Mouse (Mus musculus) adrenal gland, adult 2 months (tissue): Measurements from ENCODE around the gene Mmp25. TPM values are rescaled to one million over a fixed set of nuclear protein-coding genes. Genes with fewer than 3 reads are reported as not detected.
A peak's percentile ranks its signal among the peaks of the same experiment; 100 is the strongest.

Experiments used
- DNase-seq: peaks from one replicate; pipeline ENCODE4 v3.0.0; 2021
- long read RNA-seq: library from polyadenylated mRNA; stranded (forward); transcript quantifications from one replicate; pipeline ENCODE4 v2.0.0, GENCODE M21; 2021
- polyA plus RNA-seq: library from polyadenylated mRNA; depleted of rRNA; stranded (reverse); fragments of >200 nt; gene quantifications from 2 replicates; pipeline ENCODE4 v1.2.3, GENCODE M21; 2012; rRNA removed
- total RNA-seq, 2 experiments: library from RNA; stranded (reverse); gene quantifications; 2 replicates each; pipeline ENCODE4 v1.2.3; 2021

Mmp25 gene
- under 1 TPM in 1 of 2 experiments, not detected in 1; 0.10 TPM for total RNA-seq
- polyA plus RNA-seq = 0.13 and 0.42 TPM in 2 replicates
- long read RNA-seq = 0 reads

- peak; percentile 14 for DNase-seq
Observed at GRCm38 (mm10) chr17:23644613-23645495, at the start of gene Mmp25. Mmp25 (minus strand) TSS chr17:23645277.

GRCm38 (mm10) chr17:23694491-23694890 is 49.4 kb upstream of the Mmp25 start:
- DNase-seq = no peak

DNA sequence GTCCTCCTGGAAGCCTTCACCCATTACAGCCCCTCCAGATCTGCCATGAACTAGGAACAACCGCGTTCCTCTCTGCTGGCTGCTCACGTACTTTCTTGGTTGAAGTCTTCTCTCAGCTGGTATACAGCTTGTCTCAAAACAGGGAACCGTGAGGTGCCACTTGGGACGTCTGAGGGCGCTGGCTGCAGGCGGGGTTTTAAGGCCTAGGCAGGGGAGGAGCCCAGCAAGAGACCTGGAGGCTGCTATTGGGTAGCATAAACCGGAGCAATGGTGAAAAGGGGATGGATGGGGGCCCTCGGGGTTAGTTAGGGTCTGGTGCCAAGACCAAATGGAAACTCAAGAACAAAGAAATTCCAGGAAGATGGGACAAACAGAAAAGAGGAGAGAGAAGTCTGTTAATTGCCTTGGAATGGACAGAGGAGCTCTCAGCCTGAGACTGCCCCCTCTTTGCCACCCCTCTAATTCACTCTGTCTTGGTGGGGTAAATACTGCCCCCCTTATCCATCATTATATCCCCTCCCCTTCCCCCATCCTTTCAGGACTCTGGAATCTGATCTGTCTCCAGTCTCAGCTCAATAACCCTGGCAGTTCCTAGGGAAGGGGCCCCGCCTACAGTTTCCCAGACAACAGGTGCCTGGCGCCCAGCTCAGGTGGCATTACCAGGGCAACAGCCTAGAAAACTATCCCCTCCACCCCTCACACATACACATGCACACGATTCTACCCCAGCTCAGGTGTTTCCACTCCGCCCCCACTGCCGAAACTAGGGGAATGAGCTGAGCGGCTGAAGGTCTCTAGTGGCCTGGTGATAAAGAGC is 39.0 kb upstream of the Mmp25 start, which contains the start of gene Cldn9:
Gene Cldn9, minus strand, starts transcription at position 171 of the 817 bp plus-strand sequence.
- no peak for DNase-seq

DNA sequence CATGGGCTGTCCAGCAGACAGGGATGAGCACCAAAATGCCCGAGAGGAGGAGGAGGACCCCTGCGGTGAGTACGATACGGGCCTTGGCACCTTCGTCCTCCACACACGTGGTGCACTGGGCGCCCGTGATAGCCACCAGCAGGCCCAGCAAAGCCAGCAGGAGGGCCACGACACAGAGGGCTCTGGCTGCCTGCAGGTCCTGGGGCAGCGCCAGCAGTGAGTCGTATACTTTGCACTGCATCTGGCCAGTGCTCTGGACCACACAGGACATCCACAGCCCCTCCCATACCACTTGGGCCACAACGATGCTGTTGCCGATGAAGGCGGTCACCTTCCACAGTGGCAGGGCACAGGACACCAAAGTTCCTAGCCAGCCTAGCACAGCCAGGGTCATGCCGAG is 38.1 kb upstream of the Mmp25 start:
- no peak for DNase-seq

- DNase-seq = no peak
Observed at GRCm38 (mm10) chr17:23682530-23682929, 37.5 kb upstream of the Mmp25 start.

DNA sequence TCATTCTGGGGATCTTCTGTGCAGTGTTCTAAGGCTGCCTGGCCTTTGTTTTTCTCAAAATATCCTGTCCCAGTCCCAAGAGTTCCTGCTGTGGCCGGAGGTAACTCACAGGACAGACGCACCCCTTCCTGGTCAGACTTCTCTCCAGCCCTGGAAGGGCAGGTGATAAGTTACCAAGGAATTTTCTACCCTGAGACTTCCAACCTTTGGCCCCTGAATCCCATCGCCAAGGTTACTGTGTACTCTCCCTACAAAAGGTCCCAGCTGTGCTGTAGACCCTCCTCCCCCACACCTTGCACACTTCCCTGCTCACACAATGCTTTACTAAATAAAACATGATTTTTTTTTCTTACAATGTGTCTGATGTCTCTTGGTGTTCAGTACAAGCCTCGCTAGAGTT is 37.0 kb upstream of the Mmp25 start:
- DNase-seq = no peak

DNA sequence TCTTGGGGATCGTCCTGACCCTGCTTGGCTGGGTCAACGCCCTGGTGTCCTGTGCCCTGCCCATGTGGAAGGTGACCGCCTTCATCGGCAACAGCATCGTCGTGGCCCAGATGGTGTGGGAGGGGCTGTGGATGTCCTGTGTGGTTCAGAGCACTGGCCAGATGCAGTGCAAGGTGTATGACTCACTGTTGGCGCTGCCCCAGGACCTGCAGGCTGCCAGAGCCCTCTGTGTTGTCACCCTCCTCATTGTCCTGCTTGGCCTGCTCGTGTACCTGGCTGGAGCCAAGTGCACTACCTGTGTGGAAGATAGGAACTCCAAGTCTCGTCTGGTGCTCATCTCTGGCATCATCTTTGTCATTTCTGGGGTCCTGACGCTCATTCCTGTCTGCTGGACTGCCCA is 36.0 kb upstream of the Mmp25 start:
- DNase-seq = peak; percentile 67

DNA sequence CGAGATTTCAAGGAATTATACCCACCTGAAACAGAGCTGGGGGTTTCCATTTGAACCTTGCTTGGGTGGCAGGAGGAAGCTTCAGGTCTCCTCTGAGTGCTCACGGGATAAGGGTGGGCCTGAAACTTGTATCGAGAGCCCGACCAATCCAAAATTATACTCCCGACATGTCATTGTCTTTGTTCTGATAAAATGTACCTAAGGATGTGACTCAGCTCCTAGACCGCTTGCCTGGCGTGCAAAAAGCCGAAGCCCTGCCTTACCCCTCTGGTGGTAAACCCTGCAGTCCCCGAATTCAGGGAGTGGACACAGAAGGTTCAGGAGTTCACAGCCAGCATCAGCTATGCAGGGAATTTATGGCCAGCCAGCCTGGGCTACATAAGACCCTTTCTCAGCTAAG is 35.3 kb upstream of the Mmp25 start:
- DNase-seq = no peak

GRCm38 (mm10) chr17:23679127-23679835 is 34.2 kb upstream of the Mmp25 start, which contains the start of gene Cldn6:
Cldn6 (plus strand) TSS chr17:23679249.
- DNase-seq = no peak

DNA sequence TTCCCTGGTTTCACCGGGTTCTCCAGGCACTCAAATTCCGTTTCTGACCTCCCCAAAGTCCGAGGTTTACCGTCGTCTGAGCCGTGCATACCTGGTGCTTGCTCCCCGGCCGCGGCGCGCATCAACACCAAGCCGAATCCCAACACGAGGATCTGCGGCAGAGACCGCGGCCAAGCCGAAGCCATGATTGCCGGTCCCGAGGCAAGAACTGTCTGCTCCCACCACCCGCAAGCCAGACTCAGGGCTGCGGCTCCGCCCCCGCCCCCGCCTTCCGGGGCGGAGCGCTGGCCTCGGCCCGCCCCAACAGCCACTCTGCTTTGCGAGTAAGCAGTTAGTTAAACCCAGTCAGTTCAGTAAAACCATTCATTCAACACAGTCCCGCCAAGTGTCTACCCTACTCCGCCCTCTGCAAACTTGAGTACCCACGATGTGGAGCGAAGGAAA is 32.2 kb upstream of the Mmp25 start, which contains the start of gene Tnfrsf12a:
Gene Tnfrsf12a, minus strand, starts transcription at position 233 of the 444 bp plus-strand sequence.
- peak; percentile 93 for DNase-seq

GRCm38 (mm10) chr17:23676473-23677031 is 31.5 kb upstream of the Mmp25 start:
- peak; percentile 92 for DNase-seq

DNA sequence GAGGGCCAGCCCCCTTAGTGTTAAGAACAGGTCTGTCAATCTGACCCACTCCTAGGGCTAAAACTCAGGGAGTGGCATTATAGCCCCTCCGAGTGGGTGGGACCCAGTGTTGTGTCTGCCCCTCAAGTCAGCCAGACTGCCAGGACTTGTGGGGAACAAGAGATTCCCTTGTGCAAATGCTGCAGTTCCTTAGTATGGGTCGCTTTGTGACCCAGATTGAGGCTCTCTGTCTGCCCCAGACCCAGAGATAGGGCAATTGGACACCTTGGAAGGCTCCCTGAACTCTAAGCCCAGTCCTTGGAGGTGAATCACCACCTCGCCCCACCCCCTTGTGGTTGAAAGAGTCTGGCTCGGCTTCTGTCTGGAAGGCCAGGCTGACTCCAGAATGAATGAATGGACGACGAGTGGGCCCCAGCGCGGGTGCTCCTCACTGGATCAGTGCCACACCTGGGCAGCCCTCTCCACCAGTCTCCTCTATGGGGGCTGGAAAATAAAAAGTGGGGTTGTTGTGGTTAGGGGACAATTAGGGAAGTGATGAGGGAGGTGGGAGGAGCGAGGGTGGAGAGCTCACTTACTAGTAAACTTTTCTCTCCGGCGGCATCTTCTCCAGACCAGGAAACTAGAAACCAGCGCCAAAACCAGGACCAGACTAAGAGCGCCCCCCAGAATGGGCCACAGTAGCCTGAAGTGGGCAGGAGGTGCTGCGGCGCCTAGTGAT is 30.6 kb upstream of the Mmp25 start:
- peak; percentile 93 for DNase-seq

DNA sequence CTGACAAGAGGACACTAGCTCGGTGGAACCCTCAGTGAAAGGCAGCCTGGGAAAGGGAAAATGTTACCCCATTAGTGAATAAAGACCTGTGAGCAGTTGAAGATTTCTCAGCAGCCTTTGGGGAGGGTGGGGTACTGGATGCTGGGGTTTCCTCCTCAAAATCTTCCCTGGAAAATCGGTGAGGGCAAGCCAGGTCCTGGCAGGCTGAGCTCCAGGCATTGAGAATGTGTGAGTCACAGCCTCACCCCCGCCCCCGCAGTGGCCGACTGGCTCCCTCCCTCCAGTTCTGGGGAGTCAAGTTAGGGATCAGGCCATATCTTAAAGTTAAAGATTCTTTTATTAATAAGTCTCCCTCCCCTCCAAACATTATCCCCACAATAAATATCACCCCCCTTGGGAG is 30.1 kb upstream of the Mmp25 start:
- peak; percentile 91 for DNase-seq

- peak; percentile 46 for DNase-seq
Observed at GRCm38 (mm10) chr17:23674271-23674952, 29.3 kb upstream of the Mmp25 start.

- DNase-seq = peak; percentile 96
Observed at GRCm38 (mm10) chr17:23673424-23674073, 28.5 kb upstream of the Mmp25 start, which contains the start of the genes Hcfc1r1 and Thoc6. Hcfc1r1 (plus strand) TSS chr17:23673596. Thoc6 (minus strand) TSS chr17:23673882.

DNA sequence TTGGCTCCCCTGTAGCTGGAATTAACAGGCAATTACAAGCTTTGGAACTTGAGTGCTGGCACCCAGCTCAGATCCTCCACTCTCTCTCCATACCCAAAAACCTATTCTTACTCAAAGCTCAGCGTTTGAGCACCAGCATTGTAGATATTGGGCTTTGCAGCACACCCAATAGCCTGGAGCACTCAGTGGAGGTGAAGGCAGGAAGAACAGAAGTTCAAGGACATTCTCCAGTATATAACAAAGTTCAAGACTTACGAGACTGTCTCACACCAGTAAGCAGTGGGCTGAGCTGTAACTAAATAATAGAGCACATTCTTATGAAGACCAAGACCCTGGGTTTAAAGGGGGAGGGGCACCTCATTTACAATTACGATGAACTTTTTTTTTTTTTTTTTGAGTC is 27.7 kb upstream of the Mmp25 start:
- DNase-seq = no peak

DNA sequence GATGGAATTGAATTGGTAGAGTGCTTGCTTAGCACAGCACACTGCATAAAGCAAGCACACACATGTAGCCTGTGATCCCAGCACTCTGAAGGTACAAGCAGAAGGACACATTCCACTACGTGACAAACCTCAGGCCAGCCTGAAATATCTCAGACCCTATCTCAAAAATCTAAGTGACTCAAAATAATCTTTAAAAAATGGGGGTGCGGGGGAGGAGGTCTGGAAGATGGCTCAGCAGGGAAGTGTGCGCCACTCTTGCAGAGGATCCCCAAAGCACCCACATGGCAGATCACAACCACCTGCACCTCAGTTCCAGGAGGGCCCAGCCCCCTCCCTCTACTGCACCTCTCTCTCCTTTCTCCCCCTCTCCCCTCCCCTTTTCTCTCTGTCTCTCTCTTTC is 26.4 kb upstream of the Mmp25 start:
- no peak for DNase-seq

DNA sequence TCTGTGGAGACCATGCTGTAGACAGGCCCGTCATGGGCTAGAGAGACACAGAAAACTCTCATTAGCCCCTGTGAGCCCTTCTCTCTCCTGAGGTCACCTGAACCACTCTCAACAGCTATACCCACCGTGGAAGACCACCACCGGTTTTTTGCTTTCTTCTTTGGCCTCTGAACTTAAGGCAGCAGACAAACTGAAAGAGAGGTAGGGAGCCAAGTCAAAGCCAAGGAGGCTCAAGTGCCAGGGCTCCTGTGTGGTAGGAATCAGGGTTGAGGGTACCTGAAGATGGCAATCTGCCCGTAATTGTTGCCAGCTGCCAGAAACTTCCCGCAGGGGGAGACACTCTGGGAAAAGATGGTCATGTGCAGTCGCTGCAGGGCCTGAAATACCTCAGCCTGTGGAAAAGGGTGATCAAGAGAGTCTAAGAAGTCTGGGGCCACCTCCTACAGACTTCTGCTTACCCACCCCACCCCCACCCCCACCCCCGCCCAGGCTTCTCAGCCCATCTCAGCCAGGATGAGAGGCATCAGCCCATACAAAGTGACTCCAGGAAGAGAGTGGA is 25.5 kb upstream of the Mmp25 start:
- DNase-seq = no peak

DNA sequence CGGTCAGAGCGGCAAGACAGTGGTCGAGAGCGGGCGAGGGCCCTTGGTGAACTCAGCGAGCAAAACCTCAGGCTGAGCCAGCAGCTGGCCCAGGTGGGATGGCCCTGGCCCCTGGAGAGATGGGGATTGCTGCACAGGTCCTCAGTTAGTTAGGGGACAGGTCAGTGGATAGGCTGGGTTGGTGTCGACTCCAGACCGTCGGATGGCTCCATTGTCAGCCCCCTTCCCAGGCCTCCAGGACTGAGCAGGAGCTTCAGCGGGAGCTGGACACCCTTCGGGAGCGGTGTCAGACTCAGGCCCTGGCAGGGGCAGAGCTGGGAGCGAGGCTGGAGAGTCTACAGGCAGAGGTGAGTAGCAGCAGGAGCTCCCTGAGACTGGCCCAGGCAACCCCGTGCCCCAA is 20.4 kb upstream of the Mmp25 start:
- no peak for DNase-seq
